Mouse (Mus musculus) midbrain, postnatal 0 days (tissue): ENCODE measurements around the gene Fgf22. TPM values are rescaled to one million over a fixed set of nuclear protein-coding genes. Genes with fewer than 3 reads are reported as not detected.

ENCODE experiments used
- ATAC-seq: fragments of 200-750 bp; cut with Nextera tagmentation; 2 replicates; pipeline ENCODE4 v1.8.0; 2017; ENCODE audit warnings: moderate number of reproducible peaks, mild to moderate bottlenecking, moderate TSS enrichment, moderate library complexity; ENCODE audit not compliant: low FRiP score
- DNase-seq: peaks from one replicate; pipeline ENCODE4 v3.0.0-alpha.2; 2015; ENCODE audit warnings: low spot score
- H3K27ac ChIP-seq: fragments of 300-500 bp; sonication (generic); 2 replicates; pipeline ENCODE4 v1.5.1; 2014; ENCODE audit warnings: low read depth, mild to moderate bottlenecking, low read length, mixed read lengths
- H3K27me3 ChIP-seq: fragments of 300-500 bp; sonication (generic); 2 replicates; pipeline ENCODE4 v1.6.1; 2014; ENCODE audit warnings: low read length, control low read depth, mixed read lengths; ENCODE audit not compliant: insufficient read depth
- H3K36me3 ChIP-seq: fragments of 300-500 bp; sonication (generic); 2 replicates; pipeline ENCODE4 v1.6.1; 2014; ENCODE audit warnings: low read length, control low read depth, mixed read lengths; ENCODE audit not compliant: insufficient read depth
- H3K4me1 ChIP-seq: fragments of 300-500 bp; sonication (generic); 2 replicates; pipeline ENCODE4 v1.6.1; 2014; ENCODE audit warnings: mild to moderate bottlenecking, control low read depth, antibody characterized with exemption, low read length, mixed read lengths; ENCODE audit not compliant: insufficient read depth
- H3K4me2 ChIP-seq: fragments of 300-500 bp; sonication (generic); 2 replicates; pipeline ENCODE4 v1.6.1; 2014; ENCODE audit warnings: low read depth, mild to moderate bottlenecking, low read length, mixed read lengths; ENCODE audit not compliant: poor library complexity, severe bottlenecking
- H3K4me3 ChIP-seq: fragments of 300-500 bp; sonication (generic); 2 replicates; pipeline ENCODE4 v1.5.1; 2014; ENCODE audit warnings: low read depth, mild to moderate bottlenecking, low read length, moderate library complexity
- H3K9ac ChIP-seq: fragments of 300-500 bp; sonication (generic); replicated peaks from 2 replicates; pipeline ENCODE4 v1.6.1; 2014; ENCODE audit warnings: mild to moderate bottlenecking, low read length, moderate library complexity, mixed read lengths; ENCODE audit not compliant: poor library complexity, severe bottlenecking
- H3K9me3 ChIP-seq: fragments of 300-500 bp; sonication (generic); 2 replicates; pipeline ENCODE4 v1.6.1; 2016; ENCODE audit warnings: low read length, control low read depth
- CTCF ChIP-seq: IDR thresholded peaks from 2 replicates; pipeline ENCODE4 v1.5.1; 2016; ENCODE audit warnings: antibody characterized with exemption, mild to moderate bottlenecking
- WGBS: fragments of 180-500 bp; shearing (Covaris S2); extraction: QIAGEN DNeasy Blood & Tissue Kit; methylation state at CpG from one replicate; pipeline ENCODE4 v1.1.7; 2014; 5-methylcytosine and 5-hydroxymethylcytosine counted together
- polyA plus RNA-seq: library from polyadenylated mRNA; unstranded; fragments of >200 nt; fragmentation: Nextera tagmentation; extraction: Ambion mirVana; gene quantifications from 2 replicates; pipeline ENCODE4 v1.2.1, GENCODE M21; 2015
- total RNA-seq: library from RNA; depleted of rRNA; stranded (reverse); fragments of >200 nt; gene quantifications from 2 replicates; pipeline ENCODE4 v1.2.3, GENCODE M21; 2014

Fgf22 gene
- total and polyA plus RNA-seq, 2 experiments from 2014 or later, result 1.7 to 3.1 TPM

- peak; percentile 82 for TF ChIP-seq CTCF
- H3K4me2 ChIP-seq, result peak within 1 kb of the TSS; percentile 80
- H3K4me3 ChIP-seq, result peak within 1 kb of the TSS; percentile 96
- DNase-seq, result peak; percentile 79
- peak within 1 kb of the TSS; percentile 98 for H3K9ac ChIP-seq
- no peaks in the 10 kb centered on the region for H3K36me3 ChIP-seq
- no peaks in the 10 kb centered on the region for H3K27me3 ChIP-seq
- H3K27ac ChIP-seq, result peak within 1 kb of the TSS; percentile 87
- H3K9me3 ChIP-seq, result no peaks in the 10 kb centered on the region
- ATAC-seq, result peak; percentile 66
- WGBS, result 8% methylated on average over 37 of the region's 51 CpGs
- peaks cover 14% of the 10 kb centered on the region; the same call in 1 of the 2 replicates for H3K4me1 ChIP-seq
Measured at GRCm38 (mm10) chr10:79793051-79793737, 38.3 kb downstream of the Fgf22 start, which contains the start of gene Palm. Palm (plus strand) TSS chr10:79793572.

GRCm38 (mm10) chr10:79793738-79794490, 39.0 kb downstream of the Fgf22 start:
- TF ChIP-seq CTCF, result no peak; the same call in 1 of the 2 replicates
- Histone ChIP-seq H3K36me3 (no peaks in the 10 kb centered on the region), H3K4me1 (peaks cover 14% of the 10 kb centered on the region; the same call in 1 of the 2 replicates), H3K27ac (peak overlapping the region; percentile 87), H3K9me3 (no peaks in the 10 kb centered on the region), H3K4me3 (peak overlapping the region; percentile 96), H3K9ac (peak overlapping the region; percentile 98), H3K27me3 (no peaks in the 10 kb centered on the region), H3K4me2 (peak overlapping the region; percentile 80)
- DNase-seq, result peak; percentile 54
- WGBS, result under 1% methylated on average over 32 of the region's 38 CpGs
- peak; percentile 47 for ATAC-seq

- Histone ChIP-seq H3K4me2 (peak overlapping the region; percentile 80), H3K4me3 (peak overlapping the region; percentile 96), H3K4me1 (peaks cover 14% of the 10 kb centered on the region; the same call in 1 of the 2 replicates), H3K27ac (peak overlapping the region; percentile 87), H3K9me3 (no peaks in the 10 kb centered on the region), H3K36me3 (no peaks in the 10 kb centered on the region), H3K9ac (peak overlapping the region; percentile 98), H3K27me3 (no peaks in the 10 kb centered on the region)
- ATAC-seq (peak; percentile 17; the same call in 1 of the 2 replicates), DNase-seq (peak; percentile 38)
- WGBS, result 3% methylated on average over 10 of the region's 10 CpGs
- TF ChIP-seq CTCF, result no peak
Measured at GRCm38 (mm10) chr10:79794491-79794931, 39.6 kb downstream of the Fgf22 start.

DNA sequence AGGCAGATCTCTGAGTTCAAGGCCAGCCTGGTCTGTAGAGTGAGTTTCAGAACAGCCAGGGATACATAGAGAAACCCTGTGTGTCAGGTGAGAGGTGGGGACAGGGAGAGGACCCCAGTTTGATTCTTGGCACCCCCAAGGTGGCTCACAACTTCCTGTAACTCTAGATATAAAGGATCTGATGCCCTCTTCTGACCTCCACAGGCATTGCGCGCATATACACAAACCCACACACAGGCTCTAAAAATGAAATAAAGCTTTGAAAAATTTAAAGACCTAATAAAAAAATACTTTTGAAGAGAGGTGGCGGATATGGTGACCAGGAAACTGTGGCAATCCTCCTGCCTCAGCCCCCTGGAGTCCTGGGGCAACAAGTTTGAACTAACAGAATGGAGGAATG, 41.0 kb downstream of the Fgf22 start:
- Histone ChIP-seq H3K36me3 (no peaks in the 10 kb centered on the region), H3K4me1 (peaks cover 14% of the 10 kb centered on the region; the same call in 1 of the 2 replicates), H3K4me2 (no peak overlapping the region), H3K27me3 (no peaks in the 10 kb centered on the region), H3K27ac (no peak overlapping the region), H3K4me3 (no peak overlapping the region), H3K9ac (no peak overlapping the region), H3K9me3 (no peaks in the 10 kb centered on the region)
- 97% methylated on average over 3 of the region's 3 CpGs for WGBS
- peak; percentile 22; the same call in 1 of the 2 replicates for TF ChIP-seq CTCF
- no peak for DNase-seq
- no peak for ATAC-seq

- no peak overlapping the region for H3K27ac ChIP-seq
- no peaks in the 10 kb centered on the region for H3K9me3 ChIP-seq
- peaks cover 20% of the 10 kb centered on the region for H3K4me1 ChIP-seq
- H3K4me3 ChIP-seq, result no peak overlapping the region
- H3K4me2 ChIP-seq, result peak overlapping the region; percentile 23
- 48% methylated on average over 15 of the region's 15 CpGs for WGBS
- peak overlapping the region; percentile 48 for H3K9ac ChIP-seq
- no peak for TF ChIP-seq CTCF
- ATAC-seq (no peak), DNase-seq (no peak)
- no peaks in the 10 kb centered on the region for H3K36me3 ChIP-seq
- H3K27me3 ChIP-seq, result no peaks in the 10 kb centered on the region
Measured at GRCm38 (mm10) chr10:79797326-79797725, 42.5 kb downstream of the Fgf22 start.
